Mouse (Mus musculus) kidney, embryonic 14.5 days (tissue): ENCODE data around the gene 3110082I17Rik. TPM values are rescaled to one million over a fixed set of nuclear protein-coding genes. Genes with fewer than 3 reads are reported as not detected.

Experiments
- ATAC-seq: fragments of 200-750 bp; cut with Nextera tagmentation; 2 replicates; pipeline ENCODE4 v1.8.0; 2017; ENCODE audit warnings: moderate number of reproducible peaks, mild to moderate bottlenecking, moderate TSS enrichment, moderate library complexity; ENCODE audit not compliant: low FRiP score, low TSS enrichment
- H3K27ac ChIP-seq: fragments of 300-500 bp; sonication (generic); 2 replicates; pipeline ENCODE4 v1.5.1; 2014; ENCODE audit warnings: low read depth, mild to moderate bottlenecking, low read length, moderate library complexity, mixed read lengths
- H3K27me3 ChIP-seq: fragments of 300-500 bp; sonication (generic); 2 replicates; pipeline ENCODE4 v1.6.1; 2014; ENCODE audit warnings: mild to moderate bottlenecking, low read length; ENCODE audit not compliant: control insufficient read depth, insufficient read depth
- H3K36me3 ChIP-seq: fragments of 300-500 bp; sonication (generic); 2 replicates; pipeline ENCODE4 v1.6.1; 2014; ENCODE audit warnings: low read length, mixed read lengths; ENCODE audit not compliant: control insufficient read depth, insufficient read depth
- H3K4me1 ChIP-seq: fragments of 300-500 bp; sonication (generic); 2 replicates; pipeline ENCODE4 v1.6.1; 2014; ENCODE audit warnings: low read length, mixed read lengths; ENCODE audit not compliant: control insufficient read depth, insufficient read depth
- H3K4me2 ChIP-seq: fragments of 300-500 bp; sonication (generic); replicated peaks from 2 replicates; pipeline ENCODE4 v1.6.1; 2014; ENCODE audit warnings: low read depth, mild to moderate bottlenecking, low read length
- H3K4me3 ChIP-seq: fragments of 300-500 bp; sonication (generic); 2 replicates; pipeline ENCODE4 v1.5.1; 2014; ENCODE audit warnings: mild to moderate bottlenecking, low read length
- H3K9ac ChIP-seq: fragments of 300-500 bp; sonication (generic); 2 replicates; pipeline ENCODE4 v1.6.1; 2014; ENCODE audit warnings: low read depth, mild to moderate bottlenecking, low read length, moderate library complexity
- H3K9me3 ChIP-seq: fragments of 300-500 bp; sonication (generic); 2 replicates; pipeline ENCODE4 v1.6.1; 2016; ENCODE audit warnings: low read length; ENCODE audit not compliant: control insufficient read depth
- WGBS: fragments of 180-500 bp; shearing (Covaris S2); extraction: QIAGEN DNeasy Blood & Tissue Kit; methylation state at CpG from one replicate; pipeline ENCODE4 v1.1.7; 2014; 5-methylcytosine and 5-hydroxymethylcytosine counted together
- polyA plus RNA-seq: library from polyadenylated mRNA; unstranded; fragments of >200 nt; fragmentation: Nextera tagmentation; extraction: Ambion mirVana; gene quantifications from 2 replicates; pipeline ENCODE4 v1.2.1, GENCODE M21; 2014

Gene 3110082I17Rik
- polyA plus RNA-seq, 1 experiment from 2014 or later = 40.6 TPM

- Histone ChIP-seq H3K36me3 (no peaks in the 10 kb centered on the region), H3K27ac (no peak overlapping the region), H3K9ac (no peak overlapping the region), H3K4me3 (no peak overlapping the region), H3K4me1 (peaks cover 16% of the 10 kb centered on the region; the same call in 1 of the 2 replicates), H3K9me3 (no peaks in the 10 kb centered on the region), H3K4me2 (no peak overlapping the region), H3K27me3 (no peaks in the 10 kb centered on the region)
- 12% methylated on average over 3 of the region's 3 CpGs for WGBS
- ATAC-seq = no peak
Observed at GRCm38 (mm10) chr5:139418633-139419032, 41.7 kb downstream of the 3110082I17Rik start.

- Histone ChIP-seq H3K27me3 (no peaks in the 10 kb centered on the region), H3K4me1 (peaks cover 18% of the 10 kb centered on the region; the same call in 1 of the 2 replicates), H3K4me3 (no peak overlapping the region), H3K27ac (no peak overlapping the region), H3K4me2 (no peak overlapping the region), H3K9ac (no peak overlapping the region), H3K36me3 (no peaks in the 10 kb centered on the region), H3K9me3 (no peaks in the 10 kb centered on the region)
- no peak for ATAC-seq
- WGBS = 64% methylated on average over 2 of the region's 2 CpGs
Observed at GRCm38 (mm10) chr5:139418110-139418509, 42.2 kb downstream of the 3110082I17Rik start.

- Histone ChIP-seq H3K4me3 (no peak overlapping the region), H3K9me3 (no peaks in the 10 kb centered on the region), H3K4me2 (no peak overlapping the region), H3K36me3 (no peaks in the 10 kb centered on the region), H3K27ac (no peak overlapping the region), H3K27me3 (no peaks in the 10 kb centered on the region), H3K9ac (no peak overlapping the region), H3K4me1 (peaks cover 17% of the 10 kb centered on the region; the same call in 1 of the 2 replicates)
- WGBS = 98% methylated on average over 3 of the region's 3 CpGs
- ATAC-seq = no peak
Observed at GRCm38 (mm10) chr5:139417480-139417879, 42.8 kb downstream of the 3110082I17Rik start.

GRCm38 (mm10) chr5:139416942-139417341 is 43.4 kb downstream of the 3110082I17Rik start:
- Histone ChIP-seq H3K4me2 (no peak overlapping the region), H3K36me3 (no peaks in the 10 kb centered on the region), H3K27me3 (no peaks in the 10 kb centered on the region), H3K4me3 (no peak overlapping the region), H3K4me1 (peaks cover 17% of the 10 kb centered on the region; the same call in 1 of the 2 replicates), H3K27ac (no peak overlapping the region), H3K9me3 (no peaks in the 10 kb centered on the region), H3K9ac (no peak overlapping the region)
- 94% methylated on average over 4 of the region's 4 CpGs for WGBS
- no peak for ATAC-seq

GRCm38 (mm10) chr5:139415001-139415400 is 45.3 kb downstream of the 3110082I17Rik start:
- Histone ChIP-seq H3K4me3 (no peak overlapping the region), H3K9ac (no peak overlapping the region), H3K27ac (no peak overlapping the region), H3K4me1 (peaks cover 20% of the 10 kb centered on the region; the same call in 1 of the 2 replicates), H3K36me3 (no peaks in the 10 kb centered on the region), H3K27me3 (no peaks in the 10 kb centered on the region), H3K9me3 (no peaks in the 10 kb centered on the region), H3K4me2 (no peak overlapping the region)
- WGBS = 85% methylated on average over 5 of the region's 5 CpGs
- ATAC-seq = no peak

GRCm38 (mm10) chr5:139413545-139413944 is 46.8 kb downstream of the 3110082I17Rik start:
- ATAC-seq = no peak
- Histone ChIP-seq H3K9ac (no peak overlapping the region), H3K4me3 (no peak overlapping the region), H3K36me3 (no peaks in the 10 kb centered on the region), H3K27ac (no peak overlapping the region), H3K4me1 (peaks cover 19% of the 10 kb centered on the region; the same call in 1 of the 2 replicates), H3K27me3 (no peaks in the 10 kb centered on the region), H3K9me3 (no peaks in the 10 kb centered on the region), H3K4me2 (no peak overlapping the region)
- WGBS = 48% methylated on average over 4 of the region's 4 CpGs

- WGBS = 46% methylated on average over 15 of the region's 15 CpGs
- H3K9ac ChIP-seq = no peak overlapping the region
- no peak overlapping the region for H3K4me3 ChIP-seq
- ATAC-seq = peak; percentile 21; the same call in 1 of the 2 replicates
- H3K4me1 ChIP-seq = peaks cover 28% of the 10 kb centered on the region; the same call in 1 of the 2 replicates
- no peak overlapping the region for H3K4me2 ChIP-seq
- no peaks in the 10 kb centered on the region for H3K27me3 ChIP-seq
- H3K36me3 ChIP-seq = no peaks in the 10 kb centered on the region
- no peaks in the 10 kb centered on the region for H3K9me3 ChIP-seq
- H3K27ac ChIP-seq = no peak overlapping the region
Observed at GRCm38 (mm10) chr5:139411665-139412314, 48.5 kb downstream of the 3110082I17Rik start.

- no peak overlapping the region for H3K4me3 ChIP-seq
- no peak overlapping the region for H3K27ac ChIP-seq
- no peaks in the 10 kb centered on the region for H3K27me3 ChIP-seq
- peaks cover 28% of the 10 kb centered on the region; the same call in 1 of the 2 replicates for H3K4me1 ChIP-seq
- ATAC-seq = no peak
- no peaks in the 10 kb centered on the region for H3K9me3 ChIP-seq
- H3K9ac ChIP-seq = no peak overlapping the region
- H3K4me2 ChIP-seq = no peak overlapping the region
- 91% methylated on average over 6 of the region's 6 CpGs for WGBS
- no peaks in the 10 kb centered on the region for H3K36me3 ChIP-seq
Observed at GRCm38 (mm10) chr5:139411117-139411516, 49.2 kb downstream of the 3110082I17Rik start.

GRCm38 (mm10) chr5:139410056-139410455 is 50.3 kb downstream of the 3110082I17Rik start:
- H3K4me3 ChIP-seq = no peak overlapping the region
- WGBS = 77% methylated on average over 4 of the region's 4 CpGs
- no peak for ATAC-seq
- no peak overlapping the region for H3K4me2 ChIP-seq
- no peaks in the 10 kb centered on the region for H3K36me3 ChIP-seq
- no peak overlapping the region for H3K9ac ChIP-seq
- peaks cover 28% of the 10 kb centered on the region; the same call in 1 of the 2 replicates for H3K4me1 ChIP-seq
- H3K27me3 ChIP-seq = no peaks in the 10 kb centered on the region
- no peak overlapping the region for H3K27ac ChIP-seq
- no peaks in the 10 kb centered on the region for H3K9me3 ChIP-seq
